Mouse (Mus musculus): ENCODE measurements around the gene Cxcl5. TPM values are rescaled to one million over a fixed set of nuclear protein-coding genes. Genes with fewer than 3 reads are reported as not detected.

Gene Cxcl5
- under 1 TPM in 2 of 4 experiments, not detected in 2; 0.14 to 0.16 TPM for total RNA-seq (2022)

DNA sequence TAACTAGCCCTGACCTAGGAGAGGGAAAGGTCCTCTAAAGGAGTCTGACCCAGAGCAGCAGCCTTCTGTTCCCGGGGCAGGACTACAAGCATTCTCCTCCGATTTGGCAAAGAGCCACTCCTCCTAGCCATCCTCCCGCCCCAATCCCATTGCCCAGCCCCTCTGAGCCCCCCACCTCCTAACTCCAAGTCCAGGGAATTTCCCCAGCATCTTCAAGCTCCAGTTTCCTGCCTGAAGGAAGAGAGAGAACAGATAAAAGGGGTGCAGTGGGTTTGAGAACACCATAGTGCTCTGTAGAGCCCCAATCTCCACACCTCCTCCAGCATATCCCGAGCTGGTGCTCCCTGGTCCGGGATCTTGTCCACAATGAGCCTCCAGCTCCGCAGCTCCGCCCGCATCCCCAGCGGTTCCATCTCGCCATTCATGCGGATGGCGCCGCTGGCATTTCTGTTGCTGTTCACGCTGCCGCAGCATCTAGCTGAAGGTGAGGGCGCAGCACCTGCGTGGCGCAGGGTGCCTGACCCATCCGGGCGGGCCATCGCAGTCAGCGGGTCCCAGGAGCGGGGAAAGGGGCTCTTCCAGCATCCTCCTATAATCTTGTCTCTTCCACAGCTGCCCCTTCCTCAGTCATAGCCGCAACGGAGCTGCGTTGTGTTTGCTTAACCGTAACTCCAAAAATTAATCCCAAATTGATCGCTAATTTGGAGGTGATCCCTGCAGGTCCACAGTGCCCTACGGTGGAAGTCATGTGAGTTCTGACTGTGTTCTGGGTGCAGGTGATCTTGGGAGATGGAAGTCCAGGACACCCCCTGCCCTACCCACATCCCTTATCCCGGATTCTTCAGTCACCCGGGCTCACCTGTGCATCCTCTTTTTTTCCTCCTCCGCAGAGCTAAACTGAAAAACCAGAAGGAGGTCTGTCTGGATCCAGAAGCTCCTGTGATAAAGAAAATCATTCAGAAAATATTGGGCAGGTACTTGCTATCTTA lies at the start of gene Cxcl5:
TSS of gene Cxcl5 (plus strand) at position 284 of the 989 bp plus-strand sequence.
- no peak for DNase-seq (ENCODE audit: low spot score)

DNA sequence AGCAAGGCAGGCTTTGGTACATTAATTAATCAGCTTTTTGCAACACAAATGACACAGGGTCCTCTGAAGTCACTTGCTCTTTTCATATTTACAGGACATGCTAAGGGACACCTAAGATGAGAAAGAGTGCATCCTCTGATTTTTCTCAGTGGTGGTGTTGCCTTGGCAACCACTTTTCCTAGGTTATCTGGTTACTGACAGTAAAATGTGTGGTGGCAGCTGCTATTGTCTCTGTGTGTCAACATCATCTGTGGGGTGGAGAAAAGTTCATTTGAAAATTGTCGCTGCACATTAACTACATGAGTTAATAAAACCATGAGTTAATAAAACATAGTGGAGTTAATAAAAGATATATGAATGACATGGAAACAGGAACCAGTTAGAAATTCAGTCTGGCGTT lies 47.8 kb upstream of the Cxcl5 start:
- DNase-seq (ENCODE audit: low spot score) = no peak

DNA sequence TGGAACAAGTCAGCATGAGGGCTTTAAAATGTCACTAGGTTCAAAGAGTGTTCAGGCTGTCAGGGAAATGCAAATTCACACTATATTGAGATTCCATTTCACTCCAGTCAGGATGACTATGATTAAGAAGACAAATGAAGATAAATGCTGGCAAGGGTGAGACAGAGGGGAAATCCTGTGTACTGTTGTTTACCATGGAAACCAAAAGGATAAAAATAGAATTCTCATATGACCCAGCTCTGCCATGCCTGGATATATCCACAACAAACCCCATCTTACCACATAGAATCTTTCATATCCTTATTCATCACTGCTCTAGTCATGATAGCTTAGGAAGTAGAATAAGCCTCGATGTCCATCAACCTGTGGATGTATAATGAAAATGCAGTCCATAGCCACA lies 41.2 kb upstream of the Cxcl5 start:
- DNase-seq (ENCODE audit: low spot score) = no peak

DNA sequence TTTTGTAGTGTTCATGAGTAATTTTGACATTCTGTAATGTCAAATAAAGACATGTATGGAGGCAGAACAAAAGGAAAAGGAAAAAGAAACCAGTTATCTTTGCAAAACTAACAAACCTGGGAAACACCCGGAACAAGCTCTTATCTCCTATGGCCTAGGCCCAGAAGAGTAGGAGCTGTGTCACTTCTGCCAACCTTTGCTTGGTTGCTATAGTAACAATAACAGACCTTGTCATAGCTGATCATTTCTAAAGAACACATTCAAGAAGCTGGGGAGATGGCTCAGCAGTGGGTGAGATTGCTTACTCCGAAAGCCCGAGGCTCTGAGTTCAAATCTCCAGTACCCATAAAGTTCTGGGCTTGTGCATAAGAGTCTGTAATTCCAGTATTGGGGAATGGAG lies 36.5 kb upstream of the Cxcl5 start:
- no peak for DNase-seq (ENCODE audit: low spot score)

DNA sequence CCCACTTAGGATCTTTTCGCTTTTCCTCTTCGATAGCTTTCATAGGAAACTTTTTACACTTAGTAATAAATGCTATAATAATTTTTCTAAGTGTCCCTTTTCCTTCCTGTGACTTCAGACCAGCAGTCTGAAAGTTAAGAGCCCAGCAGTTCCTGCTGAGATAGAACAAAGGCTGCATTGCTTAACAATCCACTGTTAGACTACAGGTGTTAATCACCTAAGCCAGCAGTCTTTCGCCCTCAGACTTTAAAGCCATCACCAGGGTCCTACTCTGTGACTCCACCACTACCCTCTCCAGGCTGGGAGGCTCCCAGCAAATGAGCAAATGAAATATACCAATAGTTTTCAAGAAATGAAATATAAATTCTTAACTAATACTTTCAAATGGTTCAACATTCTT lies 30.9 kb upstream of the Cxcl5 start:
- no peak for DNase-seq (ENCODE audit: low spot score)

DNA sequence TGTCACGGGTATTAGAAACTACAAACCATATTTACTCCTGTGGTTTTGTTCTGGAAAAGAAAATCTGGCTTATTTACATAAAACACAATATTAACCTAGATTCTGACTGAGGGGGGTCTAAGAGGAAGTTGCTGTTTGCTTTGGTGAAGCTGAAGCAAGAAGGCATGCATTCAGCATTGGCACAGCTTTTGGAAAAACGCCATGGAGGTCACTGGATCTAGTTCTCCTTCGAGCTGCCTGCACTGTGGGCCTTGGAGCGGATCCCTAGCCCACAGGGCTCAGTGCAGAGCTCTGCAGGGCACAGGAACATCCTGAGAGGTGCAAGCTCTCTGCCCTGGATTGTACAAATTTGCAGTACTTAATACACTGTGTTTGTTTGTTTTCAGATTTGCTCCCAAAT lies 27.7 kb upstream of the Cxcl5 start:
- peak; percentile 9 for DNase-seq (ENCODE audit: low spot score)

DNA sequence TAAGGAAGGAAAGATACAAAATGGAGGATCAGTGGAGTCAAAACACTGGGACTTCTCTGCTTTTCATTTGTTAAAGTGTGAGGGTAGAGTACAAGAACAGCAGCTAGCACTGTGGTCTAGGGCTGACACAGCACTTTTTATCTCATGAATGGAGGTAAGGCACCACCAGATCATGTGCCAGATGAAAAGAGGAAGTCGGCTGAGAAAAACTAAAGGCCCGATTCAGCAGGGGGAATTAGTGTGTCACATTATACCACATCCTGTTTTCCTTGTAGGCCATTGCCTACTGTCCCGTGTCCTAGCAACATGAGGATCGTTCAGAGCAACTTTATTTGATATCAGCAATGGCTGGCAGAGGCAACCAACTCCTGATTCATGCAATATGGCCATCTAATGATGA lies 17.1 kb upstream of the Cxcl5 start:
- peak; percentile 46 for DNase-seq (ENCODE audit: low spot score)

DNA sequence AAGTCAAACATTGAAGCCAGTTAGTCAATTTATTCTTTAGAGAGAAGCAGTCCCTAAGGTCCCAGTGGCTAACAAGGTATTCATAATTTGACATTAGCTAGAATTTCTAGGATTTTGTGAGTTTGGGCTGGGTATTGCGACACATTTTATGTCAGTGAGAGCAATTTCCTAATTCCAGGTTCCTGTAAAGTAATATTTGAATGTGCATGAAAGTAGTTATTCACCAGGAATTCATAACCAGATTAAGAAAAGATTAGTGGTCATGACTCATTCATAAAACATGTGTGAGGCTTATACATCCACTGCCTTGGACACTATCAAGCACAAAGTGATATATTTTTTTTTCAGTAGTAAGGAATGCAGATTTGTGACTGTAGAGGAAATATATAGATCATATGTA lies 5.2 kb upstream of the Cxcl5 start:
- DNase-seq (ENCODE audit: low spot score) = no peak

DNA sequence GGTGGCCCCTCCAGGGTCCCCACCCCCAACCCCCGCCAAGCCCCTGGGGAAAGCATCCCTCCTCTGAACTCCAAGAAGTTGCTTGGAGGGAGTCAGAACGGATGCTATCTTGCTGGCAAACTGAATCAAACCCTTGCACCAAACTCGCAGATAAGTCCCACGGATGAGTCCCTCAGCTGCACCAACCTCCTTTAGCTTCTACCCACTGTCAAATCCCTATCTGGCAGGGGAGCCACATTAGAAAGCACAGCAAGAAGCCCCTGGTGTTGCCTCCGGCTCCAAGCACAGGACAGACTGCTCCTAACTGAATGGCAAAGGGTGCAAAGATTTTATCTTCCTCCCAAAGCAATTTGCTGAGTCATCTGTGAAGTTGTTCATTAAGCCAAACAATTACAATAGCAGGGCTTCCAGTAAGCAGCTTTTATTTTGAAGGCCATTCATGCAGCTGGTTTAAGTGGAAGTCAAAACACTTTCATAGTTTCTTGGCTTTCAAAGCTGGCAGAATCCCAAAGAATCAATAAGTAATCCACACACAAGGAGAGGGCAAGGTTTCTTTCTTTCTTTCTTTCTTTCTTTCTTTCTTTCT lies 1.0 kb upstream of the Cxcl5 start:
- DNase-seq (ENCODE audit: low spot score) = peak; percentile 44

DNA sequence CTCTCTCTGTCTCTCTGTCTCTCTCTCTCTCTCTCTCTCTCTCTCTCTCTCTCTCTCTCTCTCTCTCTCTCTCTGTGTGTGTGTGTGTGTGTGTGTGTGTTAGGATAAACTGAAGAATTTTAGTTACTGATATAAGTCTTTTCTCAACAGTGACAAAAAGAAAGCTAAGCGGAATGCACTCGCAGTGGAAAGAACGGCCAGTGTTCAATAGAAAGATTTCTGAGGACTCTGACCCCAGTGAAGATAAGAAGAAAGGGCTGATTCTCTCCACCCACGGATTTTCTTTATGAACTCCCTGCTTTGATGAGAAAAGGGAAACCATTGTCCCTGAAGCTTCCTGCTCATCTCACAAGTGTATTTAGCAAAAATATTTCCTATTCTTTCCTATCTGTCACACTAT lies 1.1 kb downstream of the Cxcl5 start:
- DNase-seq (ENCODE audit: low spot score) = no peak

DNA sequence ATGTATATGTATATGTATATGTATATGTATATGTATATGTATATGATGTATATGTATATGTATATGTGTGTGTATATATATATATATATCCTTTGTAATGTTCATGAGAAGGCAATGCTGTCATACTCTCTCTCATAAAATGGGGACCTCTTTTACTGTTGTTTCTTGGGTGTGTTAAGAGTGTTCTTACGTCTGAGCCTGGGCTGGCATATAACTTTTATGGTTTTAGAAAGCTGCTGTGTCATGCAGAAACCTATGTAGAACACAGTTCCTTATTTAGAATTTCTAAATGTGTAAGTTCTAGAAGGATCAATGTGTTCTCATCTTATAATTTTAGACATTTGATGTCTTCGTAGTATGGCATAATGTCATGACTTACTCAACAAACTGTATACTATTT lies 1.7 kb downstream of the Cxcl5 start:
- DNase-seq (ENCODE audit: low spot score) = no peak

DNA sequence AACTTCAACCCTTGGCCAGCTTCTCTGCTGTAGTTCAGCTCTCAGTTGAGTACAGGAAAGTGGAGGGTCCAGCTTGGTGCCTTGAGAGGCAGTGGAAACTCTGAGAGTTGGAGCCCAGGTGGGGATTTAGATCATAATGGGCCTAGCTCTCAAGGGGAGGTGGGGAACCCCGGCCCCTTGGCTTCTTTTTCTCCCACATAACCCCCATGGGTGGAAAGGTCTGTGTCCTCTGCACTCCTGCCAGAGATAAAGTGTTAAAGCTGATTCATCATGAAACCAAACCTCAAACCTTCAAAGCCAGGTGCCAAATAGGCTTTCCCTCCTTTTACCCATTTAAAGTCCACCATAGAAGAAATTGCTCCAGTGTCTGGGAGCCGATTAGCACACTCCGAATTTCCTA lies 2.7 kb downstream of the Cxcl5 start:
- no peak for DNase-seq (ENCODE audit: low spot score)

DNA sequence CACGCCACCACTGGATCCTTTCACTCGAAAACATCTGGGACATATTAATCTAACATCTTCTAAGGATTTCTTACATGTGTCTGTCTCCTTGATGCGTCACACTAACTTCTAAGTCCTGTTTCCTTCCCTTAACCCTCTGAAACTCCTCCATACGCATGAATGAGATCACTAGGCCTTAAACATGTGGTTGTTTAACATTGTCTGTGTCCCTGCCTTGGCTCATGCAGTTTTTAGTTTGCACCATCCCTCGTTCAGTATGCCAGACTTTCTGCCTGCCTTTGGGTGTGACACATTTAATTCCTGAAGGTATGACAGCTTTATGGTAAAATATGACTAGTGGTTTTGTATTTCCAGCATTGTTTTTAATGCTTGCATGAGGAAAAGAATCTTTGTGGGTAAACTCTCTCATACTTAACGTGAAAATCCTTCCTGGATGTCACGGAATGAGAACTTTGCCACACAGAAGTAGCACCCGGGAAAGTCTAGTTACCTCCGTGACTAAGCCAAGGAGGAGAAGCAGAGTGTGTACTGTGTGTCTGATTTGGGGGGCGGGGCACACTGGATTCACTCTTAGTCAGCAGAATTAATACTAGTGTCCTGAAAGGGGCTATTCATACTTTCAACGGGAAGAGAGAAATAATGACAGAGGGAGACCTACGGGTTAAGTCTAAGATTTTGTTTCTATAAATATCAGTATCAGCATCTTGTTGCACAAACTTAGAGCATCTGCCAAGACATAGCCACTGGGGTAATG lies 4.9 kb downstream of the Cxcl5 start:
- no peak for DNase-seq (ENCODE audit: low spot score)

DNA sequence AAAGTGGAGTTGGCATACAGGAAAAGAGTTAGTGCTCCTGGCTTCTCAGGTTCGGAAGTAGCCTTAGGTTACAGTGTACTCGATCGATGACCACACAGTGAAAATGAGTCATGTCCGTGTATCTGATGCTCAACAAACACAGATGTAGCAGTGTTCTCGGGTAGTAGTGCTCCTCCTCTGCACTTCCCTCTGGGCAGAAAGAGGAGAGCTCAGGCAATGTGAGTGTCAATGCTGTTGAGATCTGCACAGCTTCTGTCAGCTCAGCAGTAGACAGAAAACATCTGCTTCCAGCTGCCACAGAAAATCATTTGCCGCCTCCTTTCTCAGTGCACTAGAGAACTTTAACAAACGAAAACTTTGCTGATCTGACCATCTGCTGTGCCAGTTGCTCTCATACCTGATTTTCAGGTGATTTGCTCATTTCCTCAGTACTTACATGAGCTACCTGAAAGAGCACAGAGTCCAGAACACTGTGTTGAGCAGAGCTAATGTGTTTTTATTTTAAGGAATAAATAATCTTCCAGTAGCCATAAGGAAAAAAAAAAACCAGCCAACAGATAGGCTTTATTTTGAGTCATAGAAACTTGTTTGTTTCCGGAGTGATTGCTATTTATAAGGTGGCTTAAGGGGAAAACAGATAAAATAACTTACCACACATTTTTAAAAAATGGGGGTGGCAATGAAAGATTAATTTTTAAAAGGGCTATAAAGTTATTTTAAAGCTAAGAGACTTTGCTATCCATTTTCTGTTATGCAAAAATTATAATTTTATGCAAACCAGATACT lies 6.9 kb downstream of the Cxcl5 start:
- DNase-seq (ENCODE audit: low spot score) = no peak

DNA sequence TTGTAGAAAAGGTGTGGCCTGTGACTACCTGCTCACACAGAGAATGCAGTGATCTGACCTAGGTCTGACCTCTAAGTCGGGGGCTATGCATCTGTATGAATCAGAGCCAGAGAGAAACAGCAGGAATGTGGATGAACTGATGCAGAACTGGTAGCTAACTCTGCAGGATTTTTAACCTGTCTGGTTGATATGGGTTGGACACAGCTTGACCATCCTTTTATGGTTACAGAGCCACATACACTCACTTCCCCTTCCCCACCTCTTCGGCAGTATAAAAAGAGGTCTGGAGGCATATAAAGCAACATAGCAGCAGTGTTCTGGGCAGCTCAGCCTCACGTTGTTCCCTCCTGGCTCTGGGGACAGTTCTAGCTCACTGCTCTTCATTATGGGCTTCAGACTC lies 9.1 kb downstream of the Cxcl5 start, which contains the start of gene Ppbp:
TSS of gene Ppbp (plus strand) at position 301 of the 400 bp plus-strand sequence.
- no peak for DNase-seq (ENCODE audit: low spot score)

DNA sequence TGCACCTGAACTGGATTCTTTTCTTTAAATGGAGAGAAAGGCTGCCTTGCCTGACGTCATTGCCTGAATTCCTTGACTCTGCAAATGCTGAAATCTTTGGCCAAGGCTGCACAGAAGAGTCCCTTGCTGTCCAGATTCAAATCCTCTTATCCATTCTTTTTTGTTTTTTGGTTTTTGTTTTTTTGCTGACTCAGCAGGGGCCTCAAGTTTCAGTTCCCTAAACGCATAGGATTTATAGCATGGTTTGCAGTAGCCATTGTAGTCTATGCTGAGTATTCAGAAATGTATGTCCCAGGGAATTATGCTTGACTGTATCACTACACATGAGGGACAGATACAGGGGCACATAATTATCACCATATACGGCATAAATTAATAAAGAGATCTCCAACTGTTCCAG lies 12.2 kb downstream of the Cxcl5 start:
- DNase-seq (ENCODE audit: low spot score) = peak; percentile 45

DNA sequence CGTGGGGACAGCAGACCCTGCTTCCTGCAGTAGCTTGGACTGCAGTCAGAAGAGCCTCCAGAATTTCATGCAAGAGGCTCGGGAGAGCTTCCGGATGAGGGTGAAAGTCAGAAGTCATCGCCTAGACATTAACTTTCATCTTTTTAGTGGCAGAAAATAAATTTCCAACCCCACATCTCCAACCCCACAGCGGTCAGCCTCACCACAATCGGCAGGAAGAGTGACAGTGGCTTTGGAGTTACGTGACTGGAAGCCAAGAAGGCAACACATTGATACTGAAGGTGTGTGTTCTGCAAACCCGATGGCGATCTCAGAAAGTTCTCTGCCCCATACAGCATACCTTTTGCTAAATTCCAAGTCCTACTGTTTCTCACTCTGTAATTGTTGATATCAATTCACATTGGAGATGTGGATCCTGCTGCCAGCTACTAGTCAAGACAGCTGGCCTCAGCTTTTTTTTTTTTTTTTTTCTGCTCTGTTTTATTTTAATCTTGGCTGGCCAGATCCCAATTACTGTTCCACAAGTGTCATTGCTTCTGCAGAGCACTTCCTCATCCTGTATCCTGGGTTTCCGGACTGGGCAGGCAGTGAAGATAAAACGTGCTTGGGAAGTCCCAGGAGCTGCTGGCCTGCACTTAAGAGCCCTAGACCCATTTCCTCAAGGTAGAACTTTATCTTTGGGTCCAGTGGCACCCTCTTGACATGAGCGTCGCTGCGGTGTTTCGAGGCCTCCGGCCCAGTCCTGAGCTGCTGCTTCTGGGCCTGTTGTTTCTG lies 12.9 kb downstream of the Cxcl5 start, which contains the start of gene Pf4:
TSS of gene Pf4 (plus strand) at position 556 of the 774 bp plus-strand sequence.
- peak; percentile 79 for DNase-seq (ENCODE audit: low spot score)

DNA sequence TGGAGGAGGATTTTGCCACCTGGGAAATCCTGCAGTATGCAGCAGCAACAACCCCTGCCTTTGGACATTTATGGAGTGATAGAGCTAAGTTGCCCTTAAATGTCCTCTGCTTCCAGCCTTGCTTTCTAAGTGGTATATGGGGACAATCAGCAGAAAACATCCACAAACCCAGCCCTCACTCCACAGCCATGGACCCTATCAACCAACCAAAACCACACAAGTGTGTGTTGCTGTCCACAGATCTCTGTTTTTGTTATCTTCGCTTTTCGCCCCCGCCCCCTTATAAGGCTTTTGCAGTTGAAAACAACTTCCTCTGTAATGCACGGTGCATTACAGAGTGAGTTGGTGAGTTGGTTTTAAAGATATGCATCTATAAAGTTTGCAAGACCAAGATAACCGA lies 16.4 kb downstream of the Cxcl5 start:
- no peak for DNase-seq (ENCODE audit: low spot score)

DNA sequence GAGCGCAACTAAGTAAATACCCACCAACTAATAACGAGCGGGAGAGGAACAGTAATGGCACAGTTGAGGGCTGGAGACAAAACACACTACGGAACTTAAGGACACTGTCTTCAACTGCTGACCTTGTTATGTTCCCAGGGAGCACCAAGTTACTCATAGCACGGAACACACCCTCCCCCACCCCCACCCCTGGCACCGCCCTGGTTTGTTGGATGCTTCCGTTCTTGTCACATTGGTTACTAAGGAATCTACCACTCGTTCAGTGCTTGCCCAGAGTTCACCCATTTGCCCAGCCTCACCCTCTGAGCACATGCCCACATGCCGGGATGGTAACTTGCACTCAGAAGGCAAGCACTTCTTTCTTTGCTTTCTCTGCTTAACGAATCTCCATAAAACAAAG lies 18.5 kb downstream of the Cxcl5 start:
- no peak for DNase-seq (ENCODE audit: low spot score)

DNA sequence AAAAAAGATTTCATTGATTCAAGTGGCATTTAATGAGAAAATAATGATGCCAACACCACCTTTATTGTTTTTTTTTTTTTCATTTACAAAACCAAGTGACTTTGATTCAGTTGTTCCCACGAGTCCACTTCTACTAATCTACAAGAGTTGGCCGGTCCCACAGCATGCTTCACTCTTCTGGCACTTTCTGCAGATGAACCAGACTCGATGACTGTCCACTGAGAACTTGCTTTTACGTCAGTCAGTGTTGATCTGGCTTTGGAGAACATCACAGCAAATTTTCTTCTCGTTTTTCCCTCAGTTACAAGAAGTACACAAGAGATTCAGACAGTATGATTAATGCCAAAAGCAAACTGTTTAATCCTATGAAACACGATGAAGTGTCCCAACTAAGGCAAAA lies 19.7 kb downstream of the Cxcl5 start:
- DNase-seq (ENCODE audit: low spot score) = peak; percentile 40

DNA sequence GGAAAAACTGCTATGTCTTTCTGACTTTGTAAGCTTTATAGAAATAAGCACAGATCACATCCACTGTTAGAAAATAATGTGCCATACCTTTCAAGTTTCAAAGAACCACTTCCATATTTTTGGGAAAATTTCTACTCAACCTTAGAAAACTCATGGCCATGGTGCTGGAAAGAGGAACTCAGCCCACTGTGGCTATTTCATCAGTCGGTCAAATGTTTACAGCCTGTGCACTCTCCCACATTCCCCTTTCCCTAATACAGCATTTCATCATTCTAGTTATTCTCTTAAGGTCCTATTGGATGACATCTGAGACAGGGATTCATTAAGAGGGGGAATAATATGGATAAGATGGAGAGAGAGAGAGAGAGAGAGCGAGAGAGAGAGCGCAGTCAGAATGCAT lies 24.5 kb downstream of the Cxcl5 start:
- DNase-seq (ENCODE audit: low spot score) = no peak
